Mouse (Mus musculus) embryonic facial prominence, embryonic 15.5 days (tissue): ENCODE results near the gene Ccdc124. TPM values are rescaled to one million over a fixed set of nuclear protein-coding genes. Genes with fewer than 3 reads are reported as not detected.

ENCODE experiments used
- ATAC-seq: fragments of 200-750 bp; cut with Nextera tagmentation; 2 replicates; pipeline ENCODE4 v1.8.0; 2017; ENCODE audit warnings: low read depth, moderate TSS enrichment; ENCODE audit not compliant: insufficient number of reproducible peaks, low FRiP score, low TSS enrichment
- H3K27ac ChIP-seq: fragments of 300-500 bp; sonication (generic); replicated peaks from 2 replicates; pipeline ENCODE4 v1.5.1; 2015; ENCODE audit warnings: mild to moderate bottlenecking, inconsistent platforms
- H3K27me3 ChIP-seq: fragments of 300-500 bp; sonication (generic); 2 replicates; pipeline ENCODE4 v1.6.1; 2015; ENCODE audit warnings: inconsistent platforms
- H3K36me3 ChIP-seq: fragments of 300-500 bp; sonication (generic); 2 replicates; pipeline ENCODE4 v1.6.1; 2015; ENCODE audit warnings: mild to moderate bottlenecking, inconsistent platforms
- H3K4me1 ChIP-seq: fragments of 300-500 bp; sonication (generic); 2 replicates; pipeline ENCODE4 v1.6.1; 2015; ENCODE audit warnings: inconsistent platforms
- H3K4me2 ChIP-seq: fragments of 300-500 bp; sonication (generic); replicated peaks from 2 replicates; pipeline ENCODE4 v1.6.1; 2015; ENCODE audit warnings: mild to moderate bottlenecking, inconsistent platforms
- H3K4me3 ChIP-seq: fragments of 300-500 bp; sonication (generic); replicated peaks from 2 replicates; pipeline ENCODE4 v1.5.1; 2015; ENCODE audit warnings: mild to moderate bottlenecking, inconsistent platforms
- H3K9ac ChIP-seq: fragments of 300-500 bp; sonication (generic); 2 replicates; pipeline ENCODE4 v1.6.1; 2015; ENCODE audit warnings: inconsistent platforms
- H3K9me3 ChIP-seq: fragments of 300-500 bp; sonication (generic); replicated peaks from 2 replicates; pipeline ENCODE4 v1.6.1; 2016; ENCODE audit warnings: inconsistent platforms
- WGBS: fragments of 180-500 bp; shearing (Covaris S2); methylation state at CpG from one replicate; pipeline ENCODE4 v1.1.7; 2015; 5-methylcytosine and 5-hydroxymethylcytosine counted together
- polyA plus RNA-seq: library from polyadenylated mRNA; unstranded; fragments of >200 nt; fragmentation: Nextera tagmentation; extraction: Ambion mirVana; gene quantifications from 2 replicates; pipeline ENCODE4 v1.2.1, GENCODE M21; 2015

The Ccdc124 gene
- polyA plus RNA-seq, 1 experiment from 2014 or later, result 99.6 TPM

- peaks cover 20% of the 10 kb centered on the region for H3K4me1 ChIP-seq
- no peak overlapping the region for H3K27ac ChIP-seq
- 88% methylated on average over 4 of the region's 4 CpGs for WGBS
- no peak for ATAC-seq
- no peak overlapping the region for H3K4me3 ChIP-seq
- no peaks in the 10 kb centered on the region for H3K36me3 ChIP-seq
- H3K9ac ChIP-seq, result no peak overlapping the region
- H3K4me2 ChIP-seq, result no peak overlapping the region
- no peaks in the 10 kb centered on the region for H3K9me3 ChIP-seq
- H3K27me3 ChIP-seq, result no peaks in the 10 kb centered on the region; the same call in none of the 2 replicates
These were observed 10.5 kb upstream of the Ccdc124 start for GRCm38 (mm10) chr8:70884186-70884585.

DNA sequence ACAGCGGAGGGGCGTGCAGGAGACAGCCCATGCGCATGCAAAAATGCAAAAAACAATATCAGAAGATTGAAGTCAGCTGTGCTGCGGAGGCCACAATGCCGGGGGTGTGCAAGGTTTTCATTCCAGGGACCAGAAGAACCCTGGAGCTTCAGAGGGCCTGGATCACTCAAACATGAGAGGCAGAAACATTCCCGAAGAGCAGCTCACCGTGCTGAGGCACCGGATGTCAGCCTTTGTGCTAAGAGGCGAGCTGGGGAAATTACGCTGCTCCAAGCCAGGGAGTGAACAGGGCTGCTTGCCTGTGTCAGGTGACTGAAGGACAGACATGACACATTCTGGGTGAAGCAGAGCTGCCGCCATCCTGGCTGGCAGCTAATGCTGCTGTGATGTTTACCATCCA is 6.8 kb upstream of the Ccdc124 start:
- 13% methylated on average over 11 of the region's 11 CpGs for WGBS
- no peaks in the 10 kb centered on the region for H3K36me3 ChIP-seq
- no peaks in the 10 kb centered on the region; the same call in none of the 2 replicates for H3K27me3 ChIP-seq
- ATAC-seq, result no peak
- H3K9me3 ChIP-seq, result no peaks in the 10 kb centered on the region
- no peak overlapping the region for H3K4me2 ChIP-seq
- no peak overlapping the region for H3K4me3 ChIP-seq
- H3K4me1 ChIP-seq, result peaks cover 16% of the 10 kb centered on the region
- H3K27ac ChIP-seq, result peak overlapping the region; percentile 69
- H3K9ac ChIP-seq, result no peak overlapping the region

GRCm38 (mm10) chr8:70880126-70880525 is 6.4 kb upstream of the Ccdc124 start:
- ATAC-seq, result peak; percentile 37; the same call in 1 of the 2 replicates
- WGBS, result 4% methylated on average over 4 of the region's 4 CpGs
- Histone ChIP-seq H3K36me3 (no peaks in the 10 kb centered on the region), H3K4me1 (peaks cover 16% of the 10 kb centered on the region), H3K4me3 (no peak overlapping the region), H3K4me2 (no peak overlapping the region), H3K27me3 (no peaks in the 10 kb centered on the region; the same call in none of the 2 replicates), H3K9ac (no peak overlapping the region), H3K9me3 (no peaks in the 10 kb centered on the region), H3K27ac (peak overlapping the region; percentile 69)

DNA sequence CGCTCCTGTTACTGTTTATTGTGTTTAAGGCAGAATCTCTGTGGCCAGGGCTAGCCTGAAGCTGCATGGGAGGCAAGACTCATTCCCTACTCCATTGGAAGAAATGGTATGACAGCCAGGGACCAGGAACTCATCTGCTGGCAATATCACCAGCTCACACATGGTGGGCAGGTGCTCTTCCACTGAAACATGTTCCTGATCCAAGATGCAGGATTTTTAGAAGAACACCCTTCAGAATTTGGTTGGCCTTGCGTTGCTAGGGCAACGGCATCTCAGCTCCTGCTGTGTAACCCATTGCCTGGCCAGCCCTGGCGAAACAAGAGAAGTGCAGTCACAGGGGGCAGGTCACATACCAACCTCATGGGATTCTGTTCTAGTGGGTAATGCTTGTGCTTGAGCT is 5.8 kb upstream of the Ccdc124 start:
- Histone ChIP-seq H3K4me3 (no peak overlapping the region), H3K4me1 (peaks cover 16% of the 10 kb centered on the region), H3K4me2 (no peak overlapping the region), H3K27me3 (no peaks in the 10 kb centered on the region; the same call in none of the 2 replicates), H3K9ac (no peak overlapping the region), H3K9me3 (no peaks in the 10 kb centered on the region), H3K36me3 (no peaks in the 10 kb centered on the region), H3K27ac (no peak overlapping the region)
- no peak for ATAC-seq
- 50% methylated on average over 4 of the region's 4 CpGs for WGBS

- 40% methylated on average over 2 of the region's 2 CpGs for WGBS
- Histone ChIP-seq H3K4me1 (peaks cover 16% of the 10 kb centered on the region), H3K9ac (no peak overlapping the region), H3K36me3 (no peaks in the 10 kb centered on the region), H3K27ac (no peak overlapping the region), H3K9me3 (no peaks in the 10 kb centered on the region), H3K4me3 (no peak overlapping the region), H3K27me3 (no peaks in the 10 kb centered on the region; the same call in none of the 2 replicates), H3K4me2 (no peak overlapping the region)
- ATAC-seq, result no peak
These were observed 4.4 kb upstream of the Ccdc124 start for GRCm38 (mm10) chr8:70878178-70878577.

DNA sequence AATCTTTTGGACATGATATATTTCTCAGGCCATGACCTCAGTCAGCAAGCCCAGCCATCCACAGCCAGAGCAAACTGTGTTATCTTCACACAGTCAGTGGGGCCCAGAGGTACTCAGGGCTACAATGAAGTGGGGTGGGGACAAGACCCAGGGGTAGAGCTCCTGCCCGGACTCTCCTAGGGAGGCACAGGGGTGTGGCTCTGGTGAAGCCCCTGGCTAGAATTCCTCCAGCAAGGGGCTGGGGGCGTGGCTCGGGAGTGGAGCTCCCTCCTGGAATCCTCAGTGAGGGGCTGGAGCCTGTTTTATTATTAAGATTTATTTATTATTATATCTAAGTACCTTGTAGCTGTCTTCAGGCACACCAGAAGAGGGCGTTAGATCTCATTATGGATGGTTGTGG is 2.6 kb upstream of the Ccdc124 start:
- Histone ChIP-seq H3K9ac (no peak overlapping the region), H3K27me3 (no peaks in the 10 kb centered on the region; the same call in 1 of the 2 replicates), H3K4me1 (peaks cover 25% of the 10 kb centered on the region), H3K27ac (no peak overlapping the region), H3K4me2 (no peak overlapping the region), H3K36me3 (no peaks in the 10 kb centered on the region), H3K9me3 (no peaks in the 10 kb centered on the region), H3K4me3 (no peak overlapping the region)
- 53% methylated on average over 4 of the region's 4 CpGs for WGBS
- ATAC-seq, result no peak

- ATAC-seq, result no peak
These were observed 706 bp upstream of the Ccdc124 start for GRCm38 (mm10) chr8:70874441-70874840.

DNA sequence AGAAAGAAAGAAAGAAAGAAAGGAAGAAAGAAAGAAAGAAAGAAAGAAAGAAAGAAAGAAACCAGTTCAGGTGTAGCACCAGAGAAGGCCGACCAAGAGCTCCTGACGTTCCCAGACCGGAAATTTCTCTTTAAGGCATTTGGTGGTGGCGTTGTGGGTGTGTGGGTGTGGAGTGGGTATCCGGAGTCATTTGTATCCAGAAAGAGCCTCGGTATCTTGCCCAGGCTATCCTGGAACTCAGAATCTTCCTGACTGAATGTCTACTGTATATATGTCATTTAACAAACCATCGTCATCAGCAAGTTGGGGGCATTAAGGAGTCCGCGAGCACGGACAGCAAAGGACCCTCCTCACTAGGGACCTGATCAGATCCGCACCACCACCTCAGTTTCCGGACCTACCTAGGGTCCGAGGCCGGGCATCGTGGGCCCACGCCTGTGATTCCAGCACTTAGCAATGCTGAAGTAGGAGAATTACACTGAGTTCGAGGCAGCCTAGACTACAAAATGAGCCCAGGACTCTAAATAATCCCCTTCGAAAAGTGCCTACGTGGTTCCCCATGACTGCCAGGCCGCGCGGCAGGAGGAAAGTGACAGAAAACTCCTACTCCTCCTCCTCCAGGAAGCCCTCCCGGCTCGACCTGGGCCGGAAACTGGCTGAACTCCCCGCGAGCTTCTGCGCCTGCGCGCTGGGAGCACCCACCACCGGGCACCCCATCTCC is 932 bp downstream of the Ccdc124 start:
- no peak for ATAC-seq
- H3K4me1 ChIP-seq, result peaks cover 23% of the 10 kb centered on the region
- 3% methylated on average over 31 of the region's 31 CpGs for WGBS

More at GRCm38 (mm10) chr8:70874441-70874840, 706 bp upstream of the Ccdc124 start:
- Histone ChIP-seq H3K27me3 (no peaks in the 10 kb centered on the region; the same call in 1 of the 2 replicates), H3K36me3 (no peaks in the 10 kb centered on the region), H3K9me3 (no peaks in the 10 kb centered on the region), H3K4me2 (no peak overlapping the region), H3K9ac (no peak overlapping the region), H3K4me1 (peaks cover 11% of the 10 kb centered on the region), H3K4me3 (no peak overlapping the region), H3K27ac (no peak overlapping the region)
- WGBS, result 93% methylated on average over 13 of the region's 13 CpGs

GRCm38 (mm10) chr8:70871195-70871807 is 2.4 kb downstream of the Ccdc124 start:
- Histone ChIP-seq H3K4me2 (no peak overlapping the region), H3K27me3 (no peaks in the 10 kb centered on the region), H3K4me3 (no peak overlapping the region), H3K9me3 (no peaks in the 10 kb centered on the region), H3K4me1 (peaks cover 23% of the 10 kb centered on the region), H3K9ac (no peak overlapping the region), H3K36me3 (no peaks in the 10 kb centered on the region; the same call in 1 of the 2 replicates), H3K27ac (no peak overlapping the region)
- no peak for ATAC-seq
- WGBS, result 85% methylated on average over 5 of the region's 5 CpGs

More for the DNA sequence above, 932 bp downstream of the Ccdc124 start:
- peak overlapping the region; percentile 93 for H3K27ac ChIP-seq
- H3K4me3 ChIP-seq, result peak overlapping the region; percentile 93
- H3K4me2 ChIP-seq, result peak overlapping the region; percentile 83
- peak overlapping the region; percentile 59 for H3K9ac ChIP-seq
- H3K9me3 ChIP-seq, result no peaks in the 10 kb centered on the region
- no peaks in the 10 kb centered on the region; the same call in 1 of the 2 replicates for H3K36me3 ChIP-seq
- H3K27me3 ChIP-seq, result no peaks in the 10 kb centered on the region

GRCm38 (mm10) chr8:70869601-70870041 is 4.1 kb downstream of the Ccdc124 start:
- 44% methylated on average over 16 of the region's 16 CpGs for WGBS
- Histone ChIP-seq H3K9me3 (no peaks in the 10 kb centered on the region), H3K36me3 (no peaks in the 10 kb centered on the region; the same call in 1 of the 2 replicates), H3K9ac (no peak overlapping the region), H3K4me3 (no peak overlapping the region), H3K27ac (0 out of 2 replicates have a peak overlapping the region, but pooled peaks have one; percentile 39), H3K4me1 (peaks cover 32% of the 10 kb centered on the region), H3K27me3 (no peaks in the 10 kb centered on the region), H3K4me2 (peak overlapping the region; percentile 44; the same call in 1 of the 2 replicates)
- no peak for ATAC-seq

- peaks cover 36% of the 10 kb centered on the region for H3K4me1 ChIP-seq
- peak overlapping the region; percentile 44 for H3K4me2 ChIP-seq
- no peak for ATAC-seq
- no peak overlapping the region for H3K9ac ChIP-seq
- H3K9me3 ChIP-seq, result no peaks in the 10 kb centered on the region
- H3K4me3 ChIP-seq, result peak overlapping the region; percentile 24; the same call in 1 of the 2 replicates
- H3K27ac ChIP-seq, result peak overlapping the region; percentile 39; the same call in 1 of the 2 replicates
- H3K27me3 ChIP-seq, result no peaks in the 10 kb centered on the region
- 27% methylated on average over 5 of the region's 5 CpGs for WGBS
- H3K36me3 ChIP-seq, result no peaks in the 10 kb centered on the region; the same call in 1 of the 2 replicates
These were observed 4.5 kb downstream of the Ccdc124 start for GRCm38 (mm10) chr8:70869199-70869571.
